Mouse (Mus musculus): ENCODE data around the gene Nrg4.

The Nrg4 gene

DNA sequence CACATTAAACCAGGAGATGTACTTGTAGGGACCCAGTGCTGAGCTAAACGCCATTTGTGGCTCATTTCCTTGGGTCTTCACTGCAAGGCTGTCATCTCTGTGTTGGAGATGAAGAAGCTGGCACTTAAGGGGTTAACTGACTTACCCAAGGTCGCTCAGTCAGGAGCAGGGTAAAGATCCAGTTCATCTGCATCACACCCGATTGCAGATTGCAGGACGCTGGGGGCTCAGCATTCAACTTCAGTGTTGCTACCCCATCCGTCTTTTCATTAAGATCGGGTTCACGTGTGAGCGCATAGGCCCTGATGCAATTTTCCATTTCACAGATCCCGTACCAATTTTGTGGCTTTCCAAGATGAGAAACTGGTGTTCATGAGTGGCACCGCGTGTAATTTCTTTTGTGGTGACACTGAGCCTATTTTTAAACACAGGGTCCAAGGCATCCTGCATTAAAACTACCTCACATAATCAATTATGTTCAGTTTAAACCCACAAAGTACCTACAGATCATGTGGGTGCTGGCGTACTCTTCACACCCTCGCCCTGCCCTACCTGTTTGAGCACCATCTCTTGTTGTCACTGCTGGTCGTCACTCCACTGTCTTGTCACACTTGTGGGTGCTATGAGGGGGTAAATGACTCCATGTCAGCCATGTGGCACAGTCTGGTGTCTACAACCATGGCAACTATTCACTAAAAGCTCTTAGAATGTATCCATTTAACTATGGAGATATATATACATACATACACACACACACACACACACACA, 1.7 kb upstream of the Nrg4 start:
- Histone ChIP-seq H3K9me3 (ENCODE audit: low read length) (no peaks in the 10 kb centered on the region), H3K36me3 (ENCODE audit: insufficient read depth, low read length) (no peaks in the 10 kb centered on the region), H3K4me3 (replicated peaks; ENCODE audit: low read length) (no peak overlapping the region), H3K4me1 (replicated peaks; ENCODE audit: low read depth, low read length) (peaks cover 30% of the 10 kb centered on the region), H3K27me3 (ENCODE audit: insufficient read depth, low read length) (peaks cover 75% of the 10 kb centered on the region)
- no peak for TF ChIP-seq CTCF (conservative IDR thresholded peaks at IDR 0.05; ENCODE audit: low read length)

GRCm38 (mm10) chr9:55327234-55327615, 581 bp upstream of the Nrg4 start:
- Histone ChIP-seq H3K27me3 (ENCODE audit: insufficient read depth, low read length) (peaks cover 73% of the 10 kb centered on the region), H3K4me3 (replicated peaks; ENCODE audit: low read length) (peak overlapping the region; percentile 89), H3K9me3 (ENCODE audit: low read length) (no peaks in the 10 kb centered on the region), H3K36me3 (ENCODE audit: insufficient read depth, low read length) (no peaks in the 10 kb centered on the region), H3K4me1 (replicated peaks; ENCODE audit: low read depth, low read length) (peaks cover 22% of the 10 kb centered on the region)
- TF ChIP-seq POU5F1 (IDR thresholded peaks at IDR 0.05; ENCODE audit: borderline replicate concordance, low read length) (no peak), CTCF (conservative IDR thresholded peaks at IDR 0.05; ENCODE audit: low read length) (no peak), NANOG (IDR thresholded peaks at IDR 0.05; ENCODE audit: borderline replicate concordance, low read length) (no peak)

DNA sequence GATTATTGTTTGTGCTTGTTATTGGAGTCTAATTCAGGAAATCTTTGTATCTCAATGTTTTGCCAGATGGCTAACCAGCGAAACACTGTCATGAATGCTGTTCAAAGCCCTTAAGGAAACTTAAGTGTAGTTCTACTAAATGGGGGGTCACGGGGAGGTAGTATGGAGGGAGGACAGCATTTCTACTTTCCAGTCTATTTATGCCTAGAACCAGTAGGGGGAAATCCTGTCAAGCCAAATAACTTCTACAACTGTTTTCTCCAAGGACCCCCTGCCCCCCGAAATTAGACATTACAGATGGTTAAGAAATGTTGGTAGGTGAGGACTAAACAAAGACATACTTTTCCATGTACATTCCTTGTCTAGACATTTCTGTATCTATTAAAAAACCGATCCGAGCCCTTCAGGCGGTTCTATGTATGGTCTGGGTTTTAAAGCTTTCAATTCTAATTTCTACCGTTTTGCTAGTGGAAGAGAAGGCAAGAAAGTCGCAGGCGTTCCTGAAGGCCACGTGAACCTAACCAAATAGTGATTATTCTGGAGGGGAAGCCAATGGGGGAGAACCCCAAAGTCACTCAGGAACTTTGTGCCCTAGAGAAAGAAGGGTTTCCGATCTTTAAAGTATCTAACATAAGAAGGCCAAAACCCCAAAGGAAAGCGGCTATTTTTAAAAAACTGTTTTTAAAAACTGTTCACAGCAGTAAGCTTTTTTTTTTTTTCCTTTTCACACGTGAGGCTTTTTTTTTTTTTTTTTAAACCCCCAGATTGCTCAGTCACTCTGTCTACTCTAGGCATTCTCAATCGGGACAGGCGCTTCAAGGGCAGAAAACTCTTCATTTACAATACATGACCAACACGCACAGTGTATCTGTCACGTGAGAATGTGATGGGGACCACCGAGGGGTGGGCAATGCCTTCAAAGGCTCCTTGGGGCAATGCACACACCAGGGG, 805 bp downstream of the Nrg4 start:
- Histone ChIP-seq H3K4me1 (replicated peaks; ENCODE audit: low read depth, low read length) (peaks cover 18% of the 10 kb centered on the region), H3K27me3 (ENCODE audit: insufficient read depth, low read length) (peaks cover 59% of the 10 kb centered on the region), H3K36me3 (ENCODE audit: insufficient read depth, low read length) (no peaks in the 10 kb centered on the region), H3K4me3 (replicated peaks; ENCODE audit: low read length) (peak overlapping the region; percentile 89), H3K9me3 (ENCODE audit: low read length) (no peaks in the 10 kb centered on the region)
- TF ChIP-seq POU5F1 (IDR thresholded peaks at IDR 0.05; ENCODE audit: borderline replicate concordance, low read length): no peak
- TF ChIP-seq NANOG (IDR thresholded peaks at IDR 0.05; ENCODE audit: borderline replicate concordance, low read length): no peak
- TF ChIP-seq CTCF (conservative IDR thresholded peaks at IDR 0.05; ENCODE audit: low read length): no peak

DNA sequence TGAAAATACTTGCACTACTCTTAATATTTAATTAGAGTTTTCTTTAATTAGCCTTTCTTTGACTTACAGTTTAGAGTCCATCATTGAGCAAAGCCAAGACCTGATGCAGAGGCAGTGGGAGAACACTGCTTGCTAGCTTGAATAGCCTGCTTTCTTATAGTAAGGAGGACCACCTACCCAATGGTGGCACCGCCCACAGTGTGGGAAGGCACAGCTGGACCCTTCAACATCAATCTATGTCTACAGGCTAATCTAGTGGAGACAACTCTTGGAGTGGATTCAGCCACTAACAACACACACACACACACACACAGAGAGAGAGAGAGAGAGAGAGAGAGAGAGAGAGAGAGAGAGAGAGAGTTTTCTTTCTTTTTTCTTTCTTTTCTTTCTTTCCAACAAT, 1.6 kb downstream of the Nrg4 start:
- H3K4me3 ChIP-seq (replicated peaks; ENCODE audit: low read length): no peak overlapping the region
- H3K27me3 ChIP-seq (ENCODE audit: insufficient read depth, low read length): peaks cover 54% of the 10 kb centered on the region
- TF ChIP-seq POU5F1 (IDR thresholded peaks at IDR 0.05; ENCODE audit: borderline replicate concordance, low read length): no peak
- TF ChIP-seq NANOG (IDR thresholded peaks at IDR 0.05; ENCODE audit: borderline replicate concordance, low read length): no peak
- H3K4me1 ChIP-seq (replicated peaks; ENCODE audit: low read depth, low read length): peaks cover 18% of the 10 kb centered on the region
- H3K9me3 ChIP-seq (ENCODE audit: low read length): no peaks in the 10 kb centered on the region
- no peaks in the 10 kb centered on the region for H3K36me3 ChIP-seq (ENCODE audit: insufficient read depth, low read length)

DNA sequence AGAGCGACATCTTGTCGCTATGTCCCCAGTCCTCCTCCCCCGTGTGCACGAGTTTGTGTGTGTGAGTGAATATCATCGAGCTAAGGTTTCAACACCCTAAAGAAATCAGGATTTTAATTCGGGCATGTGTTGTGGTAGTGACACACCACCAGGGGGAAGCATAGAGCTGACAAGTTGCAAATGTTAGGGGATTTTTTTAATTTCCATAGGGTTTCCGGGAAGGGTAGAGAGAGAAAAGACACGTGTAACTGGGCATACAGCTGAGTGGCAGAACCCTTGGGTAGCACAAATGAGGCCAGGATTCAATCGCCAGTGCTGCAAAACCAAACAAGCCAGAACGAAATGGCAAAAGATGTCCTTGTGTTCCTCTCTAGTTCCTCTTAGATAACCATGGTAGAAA, 2.1 kb downstream of the Nrg4 start:
- Histone ChIP-seq H3K27me3 (ENCODE audit: insufficient read depth, low read length) (peaks cover 52% of the 10 kb centered on the region), H3K9me3 (ENCODE audit: low read length) (no peaks in the 10 kb centered on the region), H3K4me1 (replicated peaks; ENCODE audit: low read depth, low read length) (peaks cover 18% of the 10 kb centered on the region), H3K36me3 (ENCODE audit: insufficient read depth, low read length) (no peaks in the 10 kb centered on the region), H3K4me3 (replicated peaks; ENCODE audit: low read length) (no peak overlapping the region)
- no peak for TF ChIP-seq NANOG (IDR thresholded peaks at IDR 0.05; ENCODE audit: borderline replicate concordance, low read length)
- TF ChIP-seq POU5F1 (IDR thresholded peaks at IDR 0.05; ENCODE audit: borderline replicate concordance, low read length): no peak
- TF ChIP-seq CTCF (conservative IDR thresholded peaks at IDR 0.05; ENCODE audit: low read length): peak; percentile 54

GRCm38 (mm10) chr9:55324085-55324484, 2.6 kb downstream of the Nrg4 start:
- H3K36me3 ChIP-seq (ENCODE audit: insufficient read depth, low read length): no peaks in the 10 kb centered on the region
- peaks cover 47% of the 10 kb centered on the region for H3K27me3 ChIP-seq (ENCODE audit: insufficient read depth, low read length)
- no peak for TF ChIP-seq CTCF (conservative IDR thresholded peaks at IDR 0.05; ENCODE audit: low read length)
- TF ChIP-seq POU5F1 (IDR thresholded peaks at IDR 0.05; ENCODE audit: borderline replicate concordance, low read length): no peak
- TF ChIP-seq NANOG (IDR thresholded peaks at IDR 0.05; ENCODE audit: borderline replicate concordance, low read length): no peak
- H3K4me3 ChIP-seq (replicated peaks; ENCODE audit: low read length): no peak overlapping the region
- no peaks in the 10 kb centered on the region for H3K9me3 ChIP-seq (ENCODE audit: low read length)
- H3K4me1 ChIP-seq (replicated peaks; ENCODE audit: low read depth, low read length): peaks cover 18% of the 10 kb centered on the region

GRCm38 (mm10) chr9:55322641-55323040, 4.0 kb downstream of the Nrg4 start:
- TF ChIP-seq POU5F1 (IDR thresholded peaks at IDR 0.05; ENCODE audit: borderline replicate concordance, low read length) (no peak), NANOG (IDR thresholded peaks at IDR 0.05; ENCODE audit: borderline replicate concordance, low read length) (no peak), CTCF (conservative IDR thresholded peaks at IDR 0.05; ENCODE audit: low read length) (no peak)
- Histone ChIP-seq H3K36me3 (ENCODE audit: insufficient read depth, low read length) (no peaks in the 10 kb centered on the region), H3K9me3 (ENCODE audit: low read length) (no peaks in the 10 kb centered on the region), H3K4me1 (replicated peaks; ENCODE audit: low read depth, low read length) (peaks cover 13% of the 10 kb centered on the region), H3K4me3 (replicated peaks; ENCODE audit: low read length) (no peak overlapping the region), H3K27me3 (ENCODE audit: insufficient read depth, low read length) (peaks cover 35% of the 10 kb centered on the region)

DNA sequence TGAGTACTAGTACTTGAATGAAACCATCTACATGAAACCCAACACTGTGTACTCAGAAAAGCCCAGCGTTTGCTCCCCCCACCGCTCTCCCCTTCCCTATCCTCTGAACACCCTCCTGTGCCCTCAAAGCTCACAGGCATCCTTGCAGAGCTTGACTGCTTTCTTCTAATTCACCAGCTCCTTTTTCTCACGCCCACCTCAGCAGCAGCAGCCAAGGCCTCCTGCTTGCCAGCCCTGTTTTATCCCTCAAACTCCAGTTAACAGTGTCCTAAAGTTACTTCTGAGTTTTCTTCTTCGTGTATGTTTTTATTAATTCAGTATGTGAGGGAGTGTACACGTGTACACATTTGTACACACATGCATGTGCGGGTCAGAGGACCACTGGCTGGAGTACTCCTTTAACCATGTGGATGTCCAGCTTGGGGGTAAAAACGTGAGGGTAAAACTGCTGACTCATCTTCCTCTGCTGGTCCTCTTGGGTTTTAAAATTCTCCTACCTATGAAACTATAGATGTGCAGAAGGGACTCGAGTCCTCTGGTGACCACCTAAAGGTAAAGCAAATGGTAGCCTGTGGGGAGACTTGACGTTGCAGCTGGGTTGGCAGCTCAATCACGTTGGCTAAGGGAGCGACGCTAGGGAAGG, 12.9 kb downstream of the Nrg4 start:
- Histone ChIP-seq H3K4me1 (replicated peaks; ENCODE audit: low read depth, low read length) (peaks cover 10% of the 10 kb centered on the region), H3K36me3 (ENCODE audit: insufficient read depth, low read length) (no peaks in the 10 kb centered on the region), H3K27me3 (ENCODE audit: insufficient read depth, low read length) (0 out of 2 replicates have a peak, but pooled peaks cover 2% of the 10 kb centered on the region), H3K4me3 (replicated peaks; ENCODE audit: low read length) (no peak overlapping the region), H3K9me3 (ENCODE audit: low read length) (no peaks in the 10 kb centered on the region)
- TF ChIP-seq CTCF (conservative IDR thresholded peaks at IDR 0.05; ENCODE audit: low read length) (no peak), POU5F1 (IDR thresholded peaks at IDR 0.05; ENCODE audit: borderline replicate concordance, low read length) (no peak), NANOG (IDR thresholded peaks at IDR 0.05; ENCODE audit: borderline replicate concordance, low read length) (no peak)

All from E14TG2a.4 (cell line).